Mouse (Mus musculus) liver, adult 2 months (tissue): ENCODE results near the gene Susd6.

ENCODE experiments used
- CTCF ChIP-seq: fragments of 200-500 bp; IDR thresholded peaks from 2 replicates; pipeline ENCODE4 v1.5.1; 2011; ENCODE audit warnings: low read depth, low read length, control low read depth
- POLR2A ChIP-seq: fragments of 200-500 bp; IDR thresholded peaks from 2 replicates; pipeline ENCODE4 v1.6.1; 2011; ENCODE audit warnings: low read length, control low read depth; ENCODE audit not compliant: insufficient read depth; ENCODE audit errors: extremely low read depth

GRCm38 (mm10) chr12:80814529-80814928, 24.2 kb downstream of the Susd6 start:
- no peak for TF ChIP-seq CTCF
- no peak for TF ChIP-seq POLR2A
